Comparison of ENCODE assay signal across 18 mouse cellular contexts in the genomic region with DNA sequence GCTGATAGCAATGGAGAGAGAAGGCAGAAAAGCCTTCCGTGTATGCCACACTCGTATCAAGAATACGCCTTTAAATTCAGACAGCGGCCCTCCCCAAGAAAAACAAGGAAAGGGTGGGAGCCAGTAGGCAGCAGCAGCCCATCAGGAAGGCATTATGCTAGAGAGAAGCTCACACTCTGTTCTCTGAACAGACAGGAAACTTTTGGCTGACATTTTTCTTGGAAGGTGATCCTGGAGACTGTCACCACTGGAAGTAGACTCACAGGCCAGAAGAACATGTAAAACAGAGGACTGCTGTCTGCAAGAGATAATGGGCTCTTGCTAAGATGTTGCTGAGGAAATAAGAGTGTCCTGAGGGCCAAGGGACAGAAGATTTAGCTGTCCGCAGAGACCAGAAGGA.
DNase-seq lines count a peak whose midpoint lies in the region; ATAC-seq and TF ChIP-seq lines count a peak whose summit lies in the region.
"Had no signal": no experiment of that assay in that cellular context is flagged by ENCODE, and none has a peak within 500 bp of the region (broad histone marks: within the 10 kb centered on the region; RNA-seq: fewer than 3 reads in every experiment).

No protein-coding gene starts in this region.

- H3K4me1 ChIP-seq in heart, embryonic 11.5 days (ENCODE audit: control insufficient read depth, insufficient read depth, low read length): no peaks in the 10 kb centered on the region
- no peaks in the 10 kb centered on the region for H3K4me1 ChIP-seq in testis, adult 2 months (ENCODE audit: control insufficient read depth, insufficient read depth, low read length)
- H3K4me1 ChIP-seq: forebrain, embryonic 13.5 days; hindbrain, embryonic 13.5 days; liver, embryonic 13.5 days; lung, embryonic 15.5 days; megakaryocyte, embryonic 14.5 days; midbrain, embryonic 13.5 days had no signal

- no peak overlapping the region for H3K9ac ChIP-seq in heart, embryonic 11.5 days (ENCODE audit: low read depth, low read length)
- H3K9ac ChIP-seq: forebrain, embryonic 13.5 days; hindbrain, embryonic 13.5 days; liver, embryonic 13.5 days; lung, embryonic 15.5 days; midbrain, embryonic 13.5 days had no signal

- no peak overlapping the region for H3K4me3 ChIP-seq in heart, embryonic 11.5 days (ENCODE audit: low read depth, low read length)
- no peak overlapping the region for H3K4me3 ChIP-seq in testis, adult 2 months (ENCODE audit: control insufficient read depth, low read depth, low read length)
- H3K4me3 ChIP-seq: forebrain, embryonic 13.5 days; hindbrain, embryonic 13.5 days; left cerebral cortex, adult 2 months; liver, embryonic 13.5 days; lung, embryonic 15.5 days; megakaryocyte, embryonic 14.5 days; midbrain, embryonic 13.5 days had no signal

- H3K27ac ChIP-seq in heart, embryonic 11.5 days (ENCODE audit: low read depth, low read length): no peak overlapping the region
- 0 out of 2 replicates have a peak overlapping the region, but pooled peaks have one; percentile 32 for H3K27ac ChIP-seq in testis, adult 2 months (ENCODE audit: control insufficient read depth, insufficient read depth, low read depth, low read length)
- H3K27ac ChIP-seq: forebrain, embryonic 13.5 days; hindbrain, embryonic 13.5 days; left cerebral cortex, adult 2 months; liver, embryonic 13.5 days; lung, embryonic 15.5 days; midbrain, embryonic 13.5 days had no signal

- DNase-seq in heart, adult 18-20 months: peak; percentile 45 to 72
- DNase-seq in testis, postnatal 14 days (ENCODE audit: low spot score): no peak
- peak; percentile 16 to 33 for DNase-seq in heart, postnatal 14 days
- peak; percentile 59 for DNase-seq in skeletal muscle tissue, adult 2 months (ENCODE audit: low read depth, low spot score)
- DNase-seq in right cerebral cortex, postnatal 25 days: no peak
- DNase-seq in urinary bladder, postnatal 25 days (ENCODE audit: low spot score): no peak
- DNase-seq: cerebellum, adult 8-10 months; cerebellum, postnatal 36 days; liver, embryonic 13.5 days had no signal

- no peak for TF ChIP-seq CTCF in testis, adult 2 months (IDR thresholded peaks at IDR 0.05; ENCODE audit: control insufficient read depth, insufficient read depth, insufficient replicate concordance, low read depth, low read length)

- H3K36me3 ChIP-seq in heart, embryonic 11.5 days (ENCODE audit: control insufficient read depth, insufficient read depth, low read length): no peaks in the 10 kb centered on the region
- H3K36me3 ChIP-seq in testis, adult 2 months (ENCODE audit: control insufficient read depth, insufficient read depth, low read length): no peaks in the 10 kb centered on the region
- H3K36me3 ChIP-seq: liver, embryonic 13.5 days; lung, embryonic 15.5 days had no signal

- ATAC-seq in heart, embryonic 11.5 days (replicated peaks; ENCODE audit: insufficient number of reproducible peaks, low FRiP score, low TSS enrichment): no peak
- ATAC-seq: CD4-positive, CD25-positive, alpha-beta regulatory T cell, adult 4 months; forebrain, embryonic 13.5 days; midbrain, embryonic 13.5 days had no signal

- H3K9me3 ChIP-seq in heart, embryonic 11.5 days (replicated peaks; ENCODE audit: control insufficient read depth, low read length): no peaks in the 10 kb centered on the region
- H3K9me3 ChIP-seq: lung, embryonic 15.5 days; midbrain, embryonic 13.5 days had no signal

- intact Hi-C loops in heart, postnatal 14 days (cut with DNase I): no loop called here

- H3K27me3 ChIP-seq in heart, embryonic 11.5 days (ENCODE audit: control insufficient read depth, insufficient read depth, low read length): no peaks in the 10 kb centered on the region
- H3K27me3 ChIP-seq in testis, adult 2 months (ENCODE audit: control insufficient read depth, insufficient read depth, low read length): no peaks in the 10 kb centered on the region
- H3K27me3 ChIP-seq: forebrain, embryonic 13.5 days; hindbrain, embryonic 13.5 days; liver, embryonic 13.5 days; lung, embryonic 15.5 days; megakaryocyte, embryonic 14.5 days; midbrain, embryonic 13.5 days had no signal

- no peak overlapping the region for H3K4me2 ChIP-seq in heart, embryonic 11.5 days
- H3K4me2 ChIP-seq: forebrain, embryonic 13.5 days; hindbrain, embryonic 13.5 days; liver, embryonic 13.5 days; lung, embryonic 15.5 days; midbrain, embryonic 13.5 days had no signal

- 73% methylated on average over 5 of the region's 5 CpGs for WGBS in heart, embryonic 11.5 days (ENCODE audit: insufficient replicate concordance)

- TF ChIP-seq POLR2A in testis, adult 2 months (IDR thresholded peaks at IDR 0.05; ENCODE audit: control insufficient read depth, low read depth, low read length): no peak

Comparison
In these comparisons a context has a peak if more than half of its experiments do, and no peak if none do; other contexts are left out.
1. DNase-seq: peak in heart, adult 18-20 months (2 of 2), heart, postnatal 14 days (2 of 2) and skeletal muscle tissue, adult 2 months (single experiment); none in testis, postnatal 14 days (single experiment), right cerebral cortex, postnatal 25 days (single experiment) and urinary bladder, postnatal 25 days (single experiment).